Comparison of ENCODE assay signal across 9 mouse cellular contexts in genomic region chr6:49808076-49808475, GRCm38 (mm10). TPM values are rescaled to one million over a fixed set of nuclear protein-coding genes. Genes with fewer than 3 reads are reported as not detected.
DNase-seq lines count a peak whose midpoint lies in the region; ATAC-seq and TF ChIP-seq lines count a peak whose summit lies in the region.
"Had no signal": no experiment of that assay in that cellular context is flagged by ENCODE, and none has a peak within 500 bp of the region (broad histone marks: within the 10 kb centered on the region; RNA-seq: fewer than 3 reads in every experiment).

No protein-coding gene starts in this region.

- H3K27ac ChIP-seq in lung, embryonic 14.5 days (ENCODE audit: low read depth) = no peak overlapping the region
- H3K27ac ChIP-seq in forebrain, postnatal 0 days (ENCODE audit: low read depth, low read length) = no peak overlapping the region
- no peak overlapping the region for H3K27ac ChIP-seq in liver, embryonic 14.5 days
- H3K27ac ChIP-seq in stomach, postnatal 0 days (replicated peaks) = no peak overlapping the region

- peak overlapping the region; percentile 18 for H3K4me3 ChIP-seq in lung, embryonic 14.5 days (ENCODE audit: low read depth, low read length)
- peak overlapping the region; percentile 21 for H3K4me3 ChIP-seq in forebrain, postnatal 0 days (ENCODE audit: low read depth, low read length)
- H3K4me3 ChIP-seq in liver, embryonic 14.5 days (ENCODE audit: insufficient read depth in 1 of 2, low read depth in 2 of 2, low read length in 2 of 2) = no peak overlapping the region
- peak overlapping the region; percentile 8 for H3K4me3 ChIP-seq in stomach, postnatal 0 days (ENCODE audit: low read depth, low read length)

- H3K4me2 ChIP-seq in lung, embryonic 14.5 days = peak overlapping the region; percentile 55
- peak overlapping the region; percentile 39 for H3K4me2 ChIP-seq in forebrain, postnatal 0 days (ENCODE audit: low read depth)
- H3K4me2 ChIP-seq in liver, embryonic 14.5 days (ENCODE audit: low read depth) = peak overlapping the region; percentile 32; the same call in 1 of the 2 replicates
- peak overlapping the region; percentile 41 for H3K4me2 ChIP-seq in stomach, postnatal 0 days (replicated peaks; ENCODE audit: low read depth)

- H3K36me3 ChIP-seq in lung, embryonic 14.5 days (ENCODE audit: insufficient read depth) = no peaks in the 10 kb centered on the region
- no peaks in the 10 kb centered on the region for H3K36me3 ChIP-seq in forebrain, postnatal 0 days (ENCODE audit: insufficient read depth)
- no peaks in the 10 kb centered on the region for H3K36me3 ChIP-seq in liver, embryonic 14.5 days (replicated peaks; ENCODE audit: control insufficient read depth, insufficient read depth, low read depth)
- H3K36me3 ChIP-seq in stomach, postnatal 0 days (ENCODE audit: control insufficient read depth, insufficient read depth, low read length) = no peaks in the 10 kb centered on the region

- 19% methylated on average over 13 of the region's 13 CpGs for WGBS in lung, embryonic 14.5 days
- 20% methylated on average over 13 of the region's 13 CpGs for WGBS in forebrain, postnatal 0 days
- 35% methylated on average over 13 of the region's 13 CpGs for WGBS in liver, embryonic 14.5 days (ENCODE audit: insufficient replicate concordance)
- 32% methylated on average over 13 of the region's 13 CpGs for WGBS in stomach, postnatal 0 days

- no peak for ATAC-seq in lung, embryonic 14.5 days (ENCODE audit: insufficient read depth)
- ATAC-seq in forebrain, postnatal 0 days = no peak
- ATAC-seq in liver, embryonic 14.5 days (ENCODE audit: insufficient read depth) = no peak
- no peak for ATAC-seq in stomach, postnatal 0 days (ENCODE audit: low FRiP score, low TSS enrichment)
- ATAC-seq: Patski had no signal

- no peaks in the 10 kb centered on the region for H3K4me1 ChIP-seq in lung, embryonic 14.5 days (ENCODE audit: insufficient read depth)
- H3K4me1 ChIP-seq in forebrain, postnatal 0 days (ENCODE audit: insufficient read depth) = no peaks in the 10 kb centered on the region
- H3K4me1 ChIP-seq in liver, embryonic 14.5 days (replicated peaks; ENCODE audit: control insufficient read depth in 2 of 2, insufficient read depth in 2 of 2, low read length in 1 of 2) = no peaks in the 10 kb centered on the region
- no peaks in the 10 kb centered on the region for H3K4me1 ChIP-seq in stomach, postnatal 0 days (replicated peaks; ENCODE audit: control insufficient read depth, insufficient read depth)

- H3K27me3 ChIP-seq in lung, embryonic 14.5 days (ENCODE audit: insufficient read depth, low read length) = 0 out of 2 replicates have a peak, but pooled peaks cover 9% of the 10 kb centered on the region
- H3K27me3 ChIP-seq in forebrain, postnatal 0 days (ENCODE audit: insufficient read depth, low read length) = no peaks in the 10 kb centered on the region
- no peaks in the 10 kb centered on the region for H3K27me3 ChIP-seq in liver, embryonic 14.5 days (ENCODE audit: control insufficient read depth, insufficient read depth, low read length)
- H3K27me3 ChIP-seq in stomach, postnatal 0 days (ENCODE audit: control insufficient read depth, insufficient read depth, low read length) = no peaks in the 10 kb centered on the region
- H3K27me3 ChIP-seq: Patski had no signal

- TF ChIP-seq EP300 in liver, embryonic 14.5 days (IDR thresholded peaks at IDR 0.05; ENCODE audit: low read depth) = no peak
- no peak for TF ChIP-seq EP300 in stomach, postnatal 0 days (optimal IDR thresholded peaks at IDR 0.05)

- DNase-seq in lung, embryonic 14.5 days = peak; percentile 27
- DNase-seq in lung, postnatal 25 days (ENCODE audit: low spot score) = no peak
- peak; percentile 31 for DNase-seq in forebrain, postnatal 0 days
- DNase-seq in liver, embryonic 14.5 days (ENCODE audit: low read depth in 3 of 3, low spot score in 3 of 3) = no peak
- DNase-seq in stomach, postnatal 0 days (ENCODE audit: low spot score) = no peak
- no peak for DNase-seq in yolk sac, embryonic 10.5 days (ENCODE audit: low spot score)
- no peak for DNase-seq in adrenal gland, postnatal 25 days
- DNase-seq: layer of hippocampus, adult 9-11 months had no signal

- H3K9me3 ChIP-seq in lung, embryonic 14.5 days (ENCODE audit: low read depth, low read length) = no peaks in the 10 kb centered on the region
- no peaks in the 10 kb centered on the region for H3K9me3 ChIP-seq in forebrain, postnatal 0 days (ENCODE audit: low read length)
- no peaks in the 10 kb centered on the region for H3K9me3 ChIP-seq in liver, embryonic 14.5 days (ENCODE audit: control insufficient read depth, low read length)
- H3K9me3 ChIP-seq in stomach, postnatal 0 days (ENCODE audit: control insufficient read depth, low read length) = no peaks in the 10 kb centered on the region

- TF ChIP-seq CTCF in lung, embryonic 14.5 days (IDR thresholded peaks at IDR 0.05; ENCODE audit: low read depth) = no peak
- no peak for TF ChIP-seq CTCF in forebrain, postnatal 0 days (IDR thresholded peaks at IDR 0.05; ENCODE audit: low read depth)
- TF ChIP-seq CTCF in liver, embryonic 14.5 days (IDR thresholded peaks at IDR 0.05; ENCODE audit: low read depth) = no peak
- TF ChIP-seq CTCF in stomach, postnatal 0 days (IDR thresholded peaks at IDR 0.05; ENCODE audit: low read depth) = no peak

- no peak overlapping the region for H3K9ac ChIP-seq in lung, embryonic 14.5 days
- no peak overlapping the region for H3K9ac ChIP-seq in forebrain, postnatal 0 days
- H3K9ac ChIP-seq in liver, embryonic 14.5 days (replicated peaks) = no peak overlapping the region
- no peak overlapping the region for H3K9ac ChIP-seq in stomach, postnatal 0 days (ENCODE audit: low read length)

RNA-seq across cellular contexts. Expression of gene Npy, which starts 14.4 kb away (rescaled TPM):
- not detected in 2 replicates for polyA plus RNA-seq in lung, embryonic 14.5 days (2014; fragmentation: Nextera tagmentation; extraction: Ambion mirVana)
- total RNA-seq in forebrain, postnatal 0 days (2014; rRNA removed) = 208 and 285 TPM in 2 replicates
- 323 and 643 TPM in 2 replicates for polyA plus RNA-seq in forebrain, postnatal 0 days (2015; fragmentation: Nextera tagmentation; extraction: Ambion mirVana)
- polyA plus RNA-seq in liver, embryonic 14.5 days (2012; rRNA removed) = 0.09 and 0.47 TPM in 2 replicates
- 0.25 TPM in 1 of 2 replicates, not detected in the other for polyA plus RNA-seq in liver, embryonic 14.5 days (2014; fragmentation: Nextera tagmentation; extraction: Ambion mirVana)
- polyA plus RNA-seq in stomach, postnatal 0 days (2015; fragmentation: Nextera tagmentation; extraction: Ambion mirVana) = 3.3 and 4.5 TPM in 2 replicates
- 506 TPM in 2 replicates for total RNA-seq in adrenal gland, postnatal 25 days (2021)
- polyA plus RNA-seq: Patski had no signal

Comparison
In these comparisons a context has a peak if more than half of its experiments do, and no peak if none do; other contexts are left out.
1. DNase-seq: peak in lung, embryonic 14.5 days (single experiment) and forebrain, postnatal 0 days (single experiment); none in lung, postnatal 25 days (single experiment), liver, embryonic 14.5 days (0 of 3), stomach, postnatal 0 days (single experiment), yolk sac, embryonic 10.5 days (single experiment) and adrenal gland, postnatal 25 days (single experiment).
2. H3K4me3 ChIP-seq: peak in lung, embryonic 14.5 days (single experiment), forebrain, postnatal 0 days (single experiment) and stomach, postnatal 0 days (single experiment); none in liver, embryonic 14.5 days (0 of 2).
3. RNA of gene Npy, which starts 14.4 kb away (polyA plus RNA-seq): 323 to 643 TPM in forebrain, postnatal 0 days; 3.3 to 4.5 TPM in stomach, postnatal 0 days, 0.09 to 0.47 TPM in liver, embryonic 14.5 days and not detected in lung, embryonic 14.5 days; every median in the first group is over 10 times any median in the second.
4. Peak in every context shown above with its lines, with median percentiles within 50 percentile points of each other: H3K4me2 ChIP-seq.